19 mouse cellular contexts compared by ENCODE assay signal in genomic region chr10:24388229-24388628, GRCm38 (mm10).
DNase-seq lines count a peak whose midpoint lies in the region; TF ChIP-seq lines count a peak whose summit lies in the region.
"Had no signal": no experiment of that assay in that cellular context is flagged by ENCODE, and none has a peak within 500 bp of the region (broad histone marks: within the 10 kb centered on the region; RNA-seq: fewer than 3 reads in every experiment).

No protein-coding gene starts in this region.

- no peaks in the 10 kb centered on the region for H3K9me3 ChIP-seq in heart, embryonic 10.5 days
- H3K9me3 ChIP-seq: forebrain, embryonic 15.5 days; heart, embryonic 15.5 days; limb, embryonic 13.5 days; liver, embryonic 15.5 days; stomach, embryonic 15.5 days had no signal

- H3K36me3 ChIP-seq in heart, embryonic 10.5 days = no peaks in the 10 kb centered on the region
- H3K36me3 ChIP-seq: forebrain, embryonic 15.5 days; heart, embryonic 15.5 days; limb, embryonic 13.5 days; liver, embryonic 15.5 days; stomach, embryonic 15.5 days had no signal

- peak; percentile 42 to 47 for DNase-seq in heart, adult 9 months (ENCODE audit: low spot score in 2 of 2)
- no peak for DNase-seq in heart, embryonic 10.5 days (ENCODE audit: low spot score)
- DNase-seq in NIH3T3 (ENCODE audit: low read depth) = peak; percentile 56
- DNase-seq in skeletal muscle tissue, adult 2 months (ENCODE audit: low read depth, low spot score) = peak; percentile 69
- no peak for DNase-seq in cerebellum, postnatal 25 days
- DNase-seq in urinary bladder, postnatal 36 days (ENCODE audit: low spot score in 2 of 2) = no peak
- DNase-seq: adrenal gland, postnatal 36 days; cerebellum, adult 9-11 months; embryo, embryonic 11 days; kidney, adult 11 months; lung, postnatal 10 days had no signal

- H3K4me3 ChIP-seq in heart, embryonic 10.5 days = no peak overlapping the region
- no peak overlapping the region for H3K4me3 ChIP-seq in embryonic fibroblast, embryonic 13.5 days (ENCODE audit: insufficient read depth, low read length)
- H3K4me3 ChIP-seq: erythroblast, embryonic 14.5 days; forebrain, embryonic 15.5 days; heart, embryonic 15.5 days; limb, embryonic 13.5 days; liver, embryonic 15.5 days; stomach, embryonic 15.5 days had no signal

- no peaks in the 10 kb centered on the region for H3K27me3 ChIP-seq in heart, embryonic 10.5 days (ENCODE audit: insufficient read depth, poor library complexity, severe bottlenecking)
- H3K27me3 ChIP-seq: forebrain, embryonic 15.5 days; heart, embryonic 15.5 days; limb, embryonic 13.5 days; liver, embryonic 15.5 days; stomach, embryonic 15.5 days had no signal

- TF ChIP-seq CTCF in embryonic fibroblast, embryonic 13.5 days (IDR thresholded peaks at IDR 0.05; ENCODE audit: borderline replicate concordance, insufficient read depth, low read length) = no peak

- 45% methylated on average over 2 of the region's 2 CpGs for WGBS in heart, embryonic 10.5 days

- TF ChIP-seq POLR2A in embryonic fibroblast, embryonic 13.5 days (IDR thresholded peaks at IDR 0.05; ENCODE audit: low read depth, low read length) = no peak

- H3K4me1 ChIP-seq in heart, embryonic 10.5 days = no peaks in the 10 kb centered on the region
- peaks cover 9% of the 10 kb centered on the region; the same call in 1 of the 2 replicates for H3K4me1 ChIP-seq in embryonic fibroblast, embryonic 13.5 days (ENCODE audit: control insufficient read depth, insufficient read depth, low read length)
- H3K4me1 ChIP-seq: forebrain, embryonic 15.5 days; heart, embryonic 15.5 days; liver, embryonic 15.5 days; stomach, embryonic 15.5 days had no signal

- H3K27ac ChIP-seq in heart, embryonic 10.5 days = no peak overlapping the region
- peak overlapping the region; percentile 88 for H3K27ac ChIP-seq in embryonic fibroblast, embryonic 13.5 days (ENCODE audit: insufficient read depth, low read length)
- H3K27ac ChIP-seq: forebrain, embryonic 15.5 days; heart, embryonic 15.5 days; hindbrain, embryonic 14.5 days; limb, embryonic 13.5 days; liver, embryonic 15.5 days; stomach, embryonic 15.5 days had no signal

Comparison
In these comparisons a context has a peak if more than half of its experiments do, and no peak if none do; other contexts are left out.
1. DNase-seq: peak in heart, adult 9 months (2 of 2), NIH3T3 (single experiment) and skeletal muscle tissue, adult 2 months (single experiment); none in heart, embryonic 10.5 days (single experiment), cerebellum, postnatal 25 days (0 of 2) and urinary bladder, postnatal 36 days (0 of 2).